Mouse (Mus musculus): ENCODE results near the gene Kazn.

Kazn gene

GRCm38 (mm10) chr4:142117993-142118392 is 121.2 kb downstream of the Kazn start:
- no peak for DNase-seq (ENCODE audit: low spot score)

GRCm38 (mm10) chr4:142113306-142113705 is 125.9 kb downstream of the Kazn start:
- no peak for DNase-seq (ENCODE audit: low spot score)

GRCm38 (mm10) chr4:142103081-142103671 is 136.0 kb downstream of the Kazn start:
- no peak for DNase-seq (ENCODE audit: low spot score)

- peak; percentile 7 for DNase-seq (ENCODE audit: low spot score)
These were observed 140.9 kb downstream of the Kazn start for GRCm38 (mm10) chr4:142098303-142098702.

- DNase-seq (ENCODE audit: low spot score) = peak; percentile 33
These were observed 141.3 kb downstream of the Kazn start for GRCm38 (mm10) chr4:142097871-142098270.

GRCm38 (mm10) chr4:142095513-142096241 is 143.5 kb downstream of the Kazn start:
- peak; percentile 16 for DNase-seq (ENCODE audit: low spot score)

GRCm38 (mm10) chr4:142094386-142094785 is 144.8 kb downstream of the Kazn start:
- no peak for DNase-seq (ENCODE audit: low spot score)

GRCm38 (mm10) chr4:142091100-142091499 is 148.1 kb downstream of the Kazn start:
- DNase-seq (ENCODE audit: low spot score) = no peak

- no peak for DNase-seq (ENCODE audit: low spot score)
These were observed 149.2 kb downstream of the Kazn start for GRCm38 (mm10) chr4:142089966-142090365.

- no peak for DNase-seq (ENCODE audit: low spot score)
These were observed 150.4 kb downstream of the Kazn start for GRCm38 (mm10) chr4:142088836-142089235.

GRCm38 (mm10) chr4:142088409-142088808 is 150.8 kb downstream of the Kazn start:
- DNase-seq (ENCODE audit: low spot score) = no peak

GRCm38 (mm10) chr4:142084936-142085563 is 154.2 kb downstream of the Kazn start:
- DNase-seq (ENCODE audit: low spot score) = no peak

GRCm38 (mm10) chr4:142084131-142084899 is 154.9 kb downstream of the Kazn start, which contains the start of gene Tmem51:
TSS of gene Tmem51 (minus strand) at chr4:142084304.
- no peak for DNase-seq (ENCODE audit: low spot score)

GRCm38 (mm10) chr4:142083762-142084130 is 155.5 kb downstream of the Kazn start:
- DNase-seq (ENCODE audit: low spot score) = no peak

GRCm38 (mm10) chr4:142083193-142083592 is 156.0 kb downstream of the Kazn start:
- no peak for DNase-seq (ENCODE audit: low spot score)

- DNase-seq (ENCODE audit: low spot score) = no peak
These were observed 156.5 kb downstream of the Kazn start for GRCm38 (mm10) chr4:142082703-142083102.

- DNase-seq (ENCODE audit: low spot score) = no peak
These were observed 157.4 kb downstream of the Kazn start for GRCm38 (mm10) chr4:142081631-142082283.

GRCm38 (mm10) chr4:142080901-142081630 is 158.1 kb downstream of the Kazn start:
- no peak for DNase-seq (ENCODE audit: low spot score)

GRCm38 (mm10) chr4:142080487-142080767 is 158.8 kb downstream of the Kazn start:
- no peak for DNase-seq (ENCODE audit: low spot score)

GRCm38 (mm10) chr4:142079629-142080486 is 159.3 kb downstream of the Kazn start:
- DNase-seq (ENCODE audit: low spot score) = no peak
